Mouse (Mus musculus): Measurements from ENCODE around the gene Ano4. TPM values are rescaled to one million over a fixed set of nuclear protein-coding genes. Genes with fewer than 3 reads are reported as not detected.

Ano4 gene
- polyA plus RNA-seq, 1 experiment: not detected

- Histone ChIP-seq H3K4me1 (ENCODE audit: control insufficient read depth, insufficient read depth, insufficient read length, low read length) (no peaks in the 10 kb centered on the region), H3K27me3 (ENCODE audit: control insufficient read depth, insufficient read depth, low read length) (no peaks in the 10 kb centered on the region), H3K27ac (ENCODE audit: insufficient read depth, low read depth, low read length) (no peak overlapping the region), H3K4me3 (ENCODE audit: low read depth, low read length) (no peak overlapping the region), H3K36me3 (ENCODE audit: control insufficient read depth, insufficient read depth, low read length) (no peaks in the 10 kb centered on the region)
- WGBS: 61% methylated on average over 6 of the region's 6 CpGs
- no peak for TF ChIP-seq POLR2A (IDR thresholded peaks at IDR 0.05; ENCODE audit: low read depth, low read length)
- TF ChIP-seq CTCF (IDR thresholded peaks at IDR 0.05; ENCODE audit: extremely low read depth, insufficient read length, insufficient replicate concordance, low read depth, low read length): no peak
These were observed 53.9 kb downstream of the Ano4 start for GRCm38 (mm10) chr10:89290698-89291097.

GRCm38 (mm10) chr10:89289290-89289689 lies 55.3 kb downstream of the Ano4 start:
- no peaks in the 10 kb centered on the region for H3K4me1 ChIP-seq (ENCODE audit: control insufficient read depth, insufficient read depth, insufficient read length, low read length)
- TF ChIP-seq POLR2A (IDR thresholded peaks at IDR 0.05; ENCODE audit: low read depth, low read length) (no peak), CTCF (IDR thresholded peaks at IDR 0.05; ENCODE audit: extremely low read depth, insufficient read length, insufficient replicate concordance, low read depth, low read length) (no peak)
- H3K4me3 ChIP-seq (ENCODE audit: low read depth, low read length): no peak overlapping the region
- no peaks in the 10 kb centered on the region for H3K36me3 ChIP-seq (ENCODE audit: control insufficient read depth, insufficient read depth, low read length)
- 83% methylated on average over 4 of the region's 4 CpGs for WGBS
- H3K27ac ChIP-seq (ENCODE audit: insufficient read depth, low read depth, low read length): no peak overlapping the region
- H3K27me3 ChIP-seq (ENCODE audit: control insufficient read depth, insufficient read depth, low read length): no peaks in the 10 kb centered on the region

- Histone ChIP-seq H3K27me3 (ENCODE audit: control insufficient read depth, insufficient read depth, low read length) (no peaks in the 10 kb centered on the region), H3K36me3 (ENCODE audit: control insufficient read depth, insufficient read depth, low read length) (no peaks in the 10 kb centered on the region), H3K4me3 (ENCODE audit: low read depth, low read length) (no peak overlapping the region), H3K27ac (ENCODE audit: insufficient read depth, low read depth, low read length) (no peak overlapping the region), H3K4me1 (ENCODE audit: control insufficient read depth, insufficient read depth, insufficient read length, low read length) (no peaks in the 10 kb centered on the region)
- WGBS: 69% methylated on average over 5 of the region's 5 CpGs
- TF ChIP-seq CTCF (IDR thresholded peaks at IDR 0.05; ENCODE audit: extremely low read depth, insufficient read length, insufficient replicate concordance, low read depth, low read length) (no peak), POLR2A (IDR thresholded peaks at IDR 0.05; ENCODE audit: low read depth, low read length) (no peak)
These were observed 64.2 kb downstream of the Ano4 start for GRCm38 (mm10) chr10:89280402-89280801.

- Histone ChIP-seq H3K27me3 (ENCODE audit: control insufficient read depth, insufficient read depth, low read length) (no peaks in the 10 kb centered on the region), H3K36me3 (ENCODE audit: control insufficient read depth, insufficient read depth, low read length) (no peaks in the 10 kb centered on the region), H3K27ac (ENCODE audit: insufficient read depth, low read depth, low read length) (no peak overlapping the region), H3K4me1 (ENCODE audit: control insufficient read depth, insufficient read depth, insufficient read length, low read length) (no peaks in the 10 kb centered on the region), H3K4me3 (ENCODE audit: low read depth, low read length) (no peak overlapping the region)
- TF ChIP-seq POLR2A (IDR thresholded peaks at IDR 0.05; ENCODE audit: low read depth, low read length) (no peak), CTCF (IDR thresholded peaks at IDR 0.05; ENCODE audit: extremely low read depth, insufficient read length, insufficient replicate concordance, low read depth, low read length) (no peak)
- WGBS: 89% methylated on average over 3 of the region's 3 CpGs
These were observed 71.4 kb downstream of the Ano4 start for GRCm38 (mm10) chr10:89273001-89273680.

- Histone ChIP-seq H3K27me3 (ENCODE audit: control insufficient read depth, insufficient read depth, low read length) (no peaks in the 10 kb centered on the region), H3K4me1 (ENCODE audit: control insufficient read depth, insufficient read depth, insufficient read length, low read length) (no peaks in the 10 kb centered on the region), H3K36me3 (ENCODE audit: control insufficient read depth, insufficient read depth, low read length) (no peaks in the 10 kb centered on the region), H3K4me3 (ENCODE audit: low read depth, low read length) (no peak overlapping the region), H3K27ac (ENCODE audit: insufficient read depth, low read depth, low read length) (no peak overlapping the region)
- 77% methylated on average over 3 of the region's 3 CpGs for WGBS
- no peak for TF ChIP-seq POLR2A (IDR thresholded peaks at IDR 0.05; ENCODE audit: low read depth, low read length)
- TF ChIP-seq CTCF (IDR thresholded peaks at IDR 0.05; ENCODE audit: extremely low read depth, insufficient read length, insufficient replicate concordance, low read depth, low read length): no peak
These were observed 77.2 kb downstream of the Ano4 start for GRCm38 (mm10) chr10:89267312-89267711.

GRCm38 (mm10) chr10:89263396-89263795 lies 81.2 kb downstream of the Ano4 start:
- Histone ChIP-seq H3K27ac (ENCODE audit: insufficient read depth, low read depth, low read length) (no peak overlapping the region), H3K36me3 (ENCODE audit: control insufficient read depth, insufficient read depth, low read length) (no peaks in the 10 kb centered on the region), H3K4me3 (ENCODE audit: low read depth, low read length) (no peak overlapping the region), H3K4me1 (ENCODE audit: control insufficient read depth, insufficient read depth, insufficient read length, low read length) (no peaks in the 10 kb centered on the region), H3K27me3 (ENCODE audit: control insufficient read depth, insufficient read depth, low read length) (no peaks in the 10 kb centered on the region)
- WGBS: 68% methylated on average over 4 of the region's 4 CpGs
- no peak for TF ChIP-seq POLR2A (IDR thresholded peaks at IDR 0.05; ENCODE audit: low read depth, low read length)
- no peak for TF ChIP-seq CTCF (IDR thresholded peaks at IDR 0.05; ENCODE audit: extremely low read depth, insufficient read length, insufficient replicate concordance, low read depth, low read length)

- Histone ChIP-seq H3K27ac (ENCODE audit: insufficient read depth, low read depth, low read length) (no peak overlapping the region), H3K4me1 (ENCODE audit: control insufficient read depth, insufficient read depth, insufficient read length, low read length) (no peaks in the 10 kb centered on the region), H3K4me3 (ENCODE audit: low read depth, low read length) (no peak overlapping the region), H3K27me3 (ENCODE audit: control insufficient read depth, insufficient read depth, low read length) (0 out of 2 replicates have a peak, but pooled peaks cover 8% of the 10 kb centered on the region), H3K36me3 (ENCODE audit: control insufficient read depth, insufficient read depth, low read length) (no peaks in the 10 kb centered on the region)
- TF ChIP-seq POLR2A (IDR thresholded peaks at IDR 0.05; ENCODE audit: low read depth, low read length) (no peak), CTCF (IDR thresholded peaks at IDR 0.05; ENCODE audit: extremely low read depth, insufficient read length, insufficient replicate concordance, low read depth, low read length) (no peak)
- 6% methylated on average over 16 of the region's 16 CpGs for WGBS
These were observed 86.8 kb downstream of the Ano4 start for GRCm38 (mm10) chr10:89257457-89258381.

Data from small intestine, adult 2 months (tissue).